Mouse (Mus musculus): ENCODE measurements around the gene Surf4.

DNA sequence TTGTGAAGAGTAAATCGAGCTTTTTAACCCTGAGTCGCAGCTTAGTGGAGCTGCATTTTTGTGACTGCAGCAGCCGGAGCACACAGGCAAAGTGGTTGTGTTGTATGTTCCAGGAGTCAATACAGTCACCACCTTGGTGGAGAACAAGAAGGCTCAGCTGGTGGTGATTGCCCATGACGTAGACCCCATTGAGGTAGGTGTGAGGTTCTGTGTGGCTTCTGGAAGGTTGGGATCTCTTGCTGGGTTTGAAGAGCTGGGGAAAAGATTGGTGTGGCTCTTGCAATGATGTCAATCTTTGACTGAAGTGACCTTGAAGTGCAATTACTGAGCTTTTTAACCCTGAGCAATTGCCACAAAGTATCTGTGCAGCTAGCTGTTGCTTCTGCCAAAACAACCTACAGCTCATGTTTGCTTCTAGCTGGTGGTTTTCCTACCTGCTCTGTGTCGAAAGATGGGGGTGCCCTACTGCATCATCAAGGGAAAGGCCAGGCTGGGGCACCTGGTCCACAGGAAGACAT, 21.4 kb downstream of the Surf4 start:
- TF ChIP-seq CTCF (IDR thresholded peaks at IDR 0.05; ENCODE audit: insufficient read depth, low read length), result no peak
- no peak for TF ChIP-seq POLR2A (IDR thresholded peaks at IDR 0.05; ENCODE audit: borderline replicate concordance, extremely low read depth, low read depth, low read length)
